Mouse (Mus musculus) olfactory bulb, adult 2 months (tissue): Measurements from ENCODE around the gene Stn1.
A peak's percentile ranks its signal among the peaks of the same experiment; 100 is the strongest.

ENCODE experiments used
- CTCF ChIP-seq: fragments of 200-500 bp; IDR thresholded peaks from 2 replicates; pipeline ENCODE4 v1.5.1; 2012; ENCODE audit warnings: low read depth, mild to moderate bottlenecking, low read length, moderate library complexity; ENCODE audit not compliant: insufficient read depth
- POLR2A ChIP-seq: fragments of 200-500 bp; IDR thresholded peaks from 2 replicates; pipeline ENCODE4 v1.6.1; 2012; ENCODE audit warnings: mild to moderate bottlenecking, low read depth, low read length, moderate library complexity; ENCODE audit not compliant: insufficient read depth

- TF ChIP-seq CTCF (0 out of 2 replicates have a peak, but pooled peaks have one; percentile 29), POLR2A (no peak)
Observed at GRCm38 (mm10) chr19:47502563-47502962, 34.7 kb downstream of the Stn1 start.
